In genomic region chr19:46928136-46928535, GRCm38 (mm10) we compare ENCODE assay signal across 20 mouse cellular contexts.
DNase-seq lines count a peak whose midpoint lies in the region; ATAC-seq and TF ChIP-seq lines count a peak whose summit lies in the region.
"Had no signal": no experiment of that assay in that cellular context is flagged by ENCODE, and none has a peak within 500 bp of the region (broad histone marks: within the 10 kb centered on the region; RNA-seq: fewer than 3 reads in every experiment).

No protein-coding gene starts in this region.

- H3K79me2 ChIP-seq in heart, adult 2 months (replicated peaks; ENCODE audit: control insufficient read depth, insufficient read depth, low read length), result peaks cover 2% of the 10 kb centered on the region
- peaks cover 14% of the 10 kb centered on the region; the same call in 1 of the 2 replicates for H3K79me2 ChIP-seq in liver, adult 2 months (ENCODE audit: control insufficient read depth, insufficient read depth, low read length)

- WGBS in heart, adult 2 months, result 44% methylated on average over 4 of the region's 4 CpGs
- 31% methylated on average over 4 of the region's 4 CpGs for WGBS in heart, embryonic 16.5 days
- 50% methylated on average over 4 of the region's 4 CpGs for WGBS in heart, embryonic 10.5 days
- WGBS in liver, adult 2 months, result 13% methylated on average over 4 of the region's 4 CpGs

- DNase-seq in heart, adult 2 months, result no peak
- DNase-seq in heart, adult 18-20 months, result no peak
- DNase-seq in heart, embryonic 10.5 days (ENCODE audit: low spot score), result no peak
- peak; percentile 47 for DNase-seq in liver, adult 2 months (ENCODE audit: extremely low read depth, low read depth, low spot score)
- DNase-seq in liver, result no peak
- peak; percentile 9 for DNase-seq in retina, postnatal 1 day
- no peak for DNase-seq in retina, embryonic 14.5 days (ENCODE audit: low spot score)
- DNase-seq: adrenal gland, postnatal 14 days; cerebellum, adult 11-12 months; cerebellum, adult 9-10 months; cerebellum, postnatal 25 days; forebrain, postnatal 0 days; gastrocnemius, postnatal 36 days had no signal

- H3K36me3 ChIP-seq in heart, adult 2 months (ENCODE audit: control insufficient read depth, insufficient read depth, low read length), result peaks cover 14% of the 10 kb centered on the region
- H3K36me3 ChIP-seq in heart, embryonic 16.5 days (ENCODE audit: control insufficient read depth, insufficient read depth), result peaks cover 3% of the 10 kb centered on the region; the same call in 1 of the 2 replicates
- H3K36me3 ChIP-seq in heart, embryonic 10.5 days, result no peaks in the 10 kb centered on the region
- no peaks in the 10 kb centered on the region for H3K36me3 ChIP-seq in liver, adult 2 months (ENCODE audit: control insufficient read depth, insufficient read depth, low read length)
- H3K36me3 ChIP-seq: embryonic facial prominence, embryonic 12.5 days; hindbrain, embryonic 15.5 days had no signal

- no peak overlapping the region for H3K4me2 ChIP-seq in heart, embryonic 16.5 days (ENCODE audit: low read depth, low read length)
- H3K4me2 ChIP-seq: embryonic facial prominence, embryonic 12.5 days; forebrain, embryonic 13.5 days; hindbrain, embryonic 15.5 days had no signal

- peak overlapping the region; percentile 74 for H3K27ac ChIP-seq in heart, adult 2 months
- 0 out of 2 replicates have a peak overlapping the region, but pooled peaks have one; percentile 31 for H3K27ac ChIP-seq in heart, embryonic 16.5 days (ENCODE audit: low read length)
- no peak overlapping the region for H3K27ac ChIP-seq in heart, embryonic 10.5 days
- H3K27ac ChIP-seq in liver, adult 2 months (replicated peaks; ENCODE audit: insufficient read depth, low read depth, low read length), result no peak overlapping the region
- H3K27ac ChIP-seq: embryonic facial prominence, embryonic 12.5 days; forebrain, embryonic 13.5 days; hindbrain, embryonic 15.5 days had no signal

- H3K9me3 ChIP-seq in heart, embryonic 16.5 days (replicated peaks; ENCODE audit: control insufficient read depth, low read length), result no peaks in the 10 kb centered on the region
- no peaks in the 10 kb centered on the region for H3K9me3 ChIP-seq in heart, embryonic 10.5 days
- H3K9me3 ChIP-seq: embryonic facial prominence, embryonic 12.5 days; forebrain, embryonic 13.5 days; hindbrain, embryonic 15.5 days had no signal

- no peak overlapping the region for H3K4me3 ChIP-seq in heart, adult 2 months
- no peak overlapping the region for H3K4me3 ChIP-seq in heart, embryonic 16.5 days (ENCODE audit: low read length)
- no peak overlapping the region for H3K4me3 ChIP-seq in heart, embryonic 10.5 days
- no peak overlapping the region for H3K4me3 ChIP-seq in liver, adult 2 months (ENCODE audit: insufficient read depth, low read depth, low read length)
- H3K4me3 ChIP-seq: embryonic facial prominence, embryonic 12.5 days; forebrain, embryonic 13.5 days; hindbrain, embryonic 15.5 days had no signal

- no peak for TF ChIP-seq CTCF in heart, adult 2 months (IDR thresholded peaks at IDR 0.05)
- no peak for TF ChIP-seq CTCF in liver, adult 2 months (IDR thresholded peaks at IDR 0.05; ENCODE audit: low read depth, low read length)

- ATAC-seq in heart, embryonic 16.5 days (replicated peaks; ENCODE audit: extremely low read depth, insufficient read depth, low FRiP score), result no peak
- ATAC-seq: activated CD4-positive, CD25-positive, alpha-beta regulatory T cell, adult 4 months; forebrain, embryonic 13.5 days; forebrain, postnatal 0 days; intestine, embryonic 16.5 days; Patski had no signal

- TF ChIP-seq EP300 in heart, adult 2 months (IDR thresholded peaks at IDR 0.05; ENCODE audit: insufficient read depth, low read depth, low read length), result no peak

- no peak for TF ChIP-seq POLR2A in heart, adult 2 months (IDR thresholded peaks at IDR 0.05; ENCODE audit: insufficient read depth, low read depth, low read length)
- no peak for TF ChIP-seq POLR2A in liver, adult 2 months (IDR thresholded peaks at IDR 0.05; ENCODE audit: extremely low read depth, insufficient read depth, low read length)

- intact Hi-C loops in heart, adult 2 months (cut with DNase I), result no loop called here

- H3K27me3 ChIP-seq in heart, adult 2 months (ENCODE audit: control insufficient read depth, insufficient read depth, low read length), result no peaks in the 10 kb centered on the region
- no peaks in the 10 kb centered on the region for H3K27me3 ChIP-seq in heart, embryonic 16.5 days (ENCODE audit: control insufficient read depth, insufficient read depth, low read length)
- no peaks in the 10 kb centered on the region for H3K27me3 ChIP-seq in heart, embryonic 10.5 days (ENCODE audit: insufficient read depth, poor library complexity, severe bottlenecking)
- no peaks in the 10 kb centered on the region for H3K27me3 ChIP-seq in liver, adult 2 months (ENCODE audit: control insufficient read depth, insufficient read depth, low read length)
- H3K27me3 ChIP-seq: embryonic facial prominence, embryonic 12.5 days; forebrain, embryonic 13.5 days; hindbrain, embryonic 15.5 days; Patski had no signal

- peaks cover 10% of the 10 kb centered on the region for H3K4me1 ChIP-seq in heart, adult 2 months (ENCODE audit: control insufficient read depth, insufficient read depth, low read length)
- peaks cover 47% of the 10 kb centered on the region for H3K4me1 ChIP-seq in heart, embryonic 16.5 days (ENCODE audit: control insufficient read depth, insufficient read depth, low read length)
- H3K4me1 ChIP-seq in heart, embryonic 10.5 days, result peaks cover 30% of the 10 kb centered on the region
- peaks cover 3% of the 10 kb centered on the region; the same call in 1 of the 2 replicates for H3K4me1 ChIP-seq in liver, adult 2 months (ENCODE audit: control insufficient read depth, insufficient read depth, low read length)

- H3K9ac ChIP-seq in heart, adult 2 months (ENCODE audit: low read depth, low read length), result no peak overlapping the region
- peak overlapping the region; percentile 38; the same call in 1 of the 2 replicates for H3K9ac ChIP-seq in heart, embryonic 16.5 days (ENCODE audit: low read length)
- no peak overlapping the region for H3K9ac ChIP-seq in liver, adult 2 months (ENCODE audit: low read depth, low read length)
- H3K9ac ChIP-seq: embryonic facial prominence, embryonic 12.5 days; forebrain, embryonic 13.5 days; forebrain, postnatal 0 days; hindbrain, embryonic 15.5 days had no signal

Comparison
In these comparisons a context has a peak if more than half of its experiments do, and no peak if none do; other contexts are left out.
1. DNase-seq: peak in liver, adult 2 months (single experiment) and retina, postnatal 1 day (single experiment); none in heart, adult 2 months (0 of 2), heart, adult 18-20 months (0 of 2), heart, embryonic 10.5 days (single experiment), liver (single experiment) and retina, embryonic 14.5 days (single experiment).
2. H3K27ac ChIP-seq: peak in heart, adult 2 months (single experiment) and heart, embryonic 16.5 days (single experiment); none in heart, embryonic 10.5 days (single experiment) and liver, adult 2 months (single experiment).